Mouse (Mus musculus) mature B cell (primary cell): ENCODE measurements around the gene Hoxd11.

Experiments
- in situ Hi-C: fragments of 300-500 bp; cut with MboI; formaldehyde crosslinking; loops from 2 replicates; pipeline ENCODE4 v1.14.3; 2019

The Hoxd11 gene

GRCm38 (mm10) chr2:74678891-74679595 lies at the start of gene Hoxd11:
Hoxd11 (plus strand) TSS chr2:74679557.
- in situ Hi-C loops, result no loop called here

DNA sequence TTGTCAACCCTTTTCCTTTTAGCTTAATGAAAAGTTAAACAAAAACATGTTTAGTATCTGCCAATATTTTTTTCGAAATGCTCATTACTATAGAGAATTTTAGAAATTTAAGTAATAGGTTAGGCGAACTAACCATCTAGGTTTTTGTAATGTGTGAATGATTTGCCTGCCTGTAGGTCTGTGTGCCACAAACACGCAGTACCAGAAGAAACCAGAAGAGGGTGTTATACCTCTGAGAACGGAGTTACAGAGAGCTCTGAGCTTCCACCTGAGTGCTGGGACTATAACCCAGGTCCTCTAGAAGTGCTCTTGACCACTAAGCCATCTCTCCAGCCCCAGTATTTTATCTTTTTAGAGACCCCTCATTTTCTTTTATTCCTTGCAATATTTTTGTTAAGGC lies 43.9 kb upstream of the Hoxd11 start:
- in situ Hi-C loops, result no loop called here

DNA sequence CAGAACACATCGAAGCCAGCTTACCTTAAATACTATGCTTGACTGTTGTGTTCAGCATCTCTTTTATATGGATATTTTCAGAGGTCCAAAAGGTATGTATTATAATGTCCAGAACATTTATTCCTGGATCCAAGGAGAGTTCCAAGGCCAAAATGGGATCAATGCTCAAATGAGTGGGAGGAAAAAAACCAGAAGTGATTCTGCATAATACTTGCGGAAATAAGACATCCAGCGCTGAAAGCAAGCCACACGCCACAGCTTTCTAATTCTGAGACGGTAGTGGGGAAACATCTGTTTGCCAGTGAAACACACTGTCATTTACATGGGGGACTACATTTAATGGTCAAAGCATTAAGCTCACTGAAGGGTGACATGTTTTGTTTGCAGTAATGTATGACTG lies 36.9 kb upstream of the Hoxd11 start:
- in situ Hi-C loops, result no loop called here

DNA sequence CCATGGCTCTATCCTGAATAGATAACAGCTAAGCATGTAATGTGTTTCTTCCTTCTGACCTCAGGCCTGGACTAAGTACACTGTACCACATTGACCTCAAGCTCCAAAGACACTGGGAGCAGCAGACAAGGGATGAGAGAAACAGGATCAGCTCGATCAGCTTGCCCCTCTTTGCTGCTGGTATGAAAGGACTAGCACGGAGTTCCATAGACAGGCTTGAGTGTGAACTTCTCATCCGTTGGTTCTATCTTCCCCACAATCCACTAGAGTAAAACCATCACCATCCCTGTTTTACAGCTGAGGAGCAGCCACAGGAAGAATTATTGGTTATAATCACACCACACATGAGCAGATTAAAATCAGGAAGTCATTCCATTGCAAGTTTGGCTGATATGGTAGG lies 33.7 kb upstream of the Hoxd11 start:
- in situ Hi-C loops, result no loop called here

DNA sequence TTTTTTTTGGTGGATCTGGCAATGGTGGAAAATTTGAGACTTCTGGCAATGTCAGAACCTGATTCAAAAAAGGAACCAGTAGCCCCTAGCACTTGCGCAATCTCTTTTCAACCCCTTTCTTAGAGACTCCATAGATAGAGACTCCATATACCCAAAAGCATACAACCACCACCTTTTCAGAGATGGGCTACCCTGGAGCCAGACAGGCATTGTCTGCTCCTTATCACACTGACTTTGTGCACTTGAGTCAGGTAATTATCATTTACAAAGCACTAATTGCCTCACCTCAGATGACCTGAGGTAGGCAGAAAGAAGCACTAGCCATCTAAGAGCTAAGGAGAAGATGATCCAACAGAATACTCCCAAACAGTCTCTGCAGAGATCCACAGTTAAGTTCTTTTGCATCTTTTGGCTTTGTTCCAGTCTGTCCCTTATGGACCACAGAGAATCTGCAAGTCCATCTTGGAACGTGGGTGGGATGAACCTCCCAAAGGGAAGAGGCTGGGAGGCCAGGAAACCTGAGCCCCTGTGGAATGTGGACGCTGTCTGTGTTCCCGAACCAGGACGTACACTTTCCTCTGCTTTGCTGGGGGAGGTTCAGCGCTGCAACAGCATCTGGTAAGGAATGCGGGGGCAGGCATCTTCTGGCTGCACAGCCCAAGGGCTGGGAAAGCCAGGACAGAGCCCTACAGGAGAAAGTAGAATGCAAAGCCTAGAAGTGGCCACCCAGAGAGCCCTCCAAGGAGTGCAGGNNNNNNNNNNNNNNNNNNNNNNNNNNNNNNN lies 32.1 kb upstream of the Hoxd11 start:
- in situ Hi-C loops, result no loop called here

DNA sequence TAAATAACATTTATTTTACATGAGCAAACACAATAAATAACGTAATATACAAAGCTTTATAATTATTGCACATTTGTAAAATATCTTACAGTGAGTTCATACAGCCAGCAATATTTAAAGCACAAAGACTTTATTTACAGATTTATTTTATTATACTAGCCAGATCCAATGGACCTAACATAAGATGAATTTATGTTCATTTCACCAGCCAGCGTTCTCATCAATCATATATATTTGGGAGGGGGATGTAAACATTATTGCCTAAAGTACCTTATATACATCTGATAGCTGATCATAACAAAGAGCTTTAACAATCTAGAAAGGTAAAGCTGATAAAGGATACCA lies 26.4 kb upstream of the Hoxd11 start:
- in situ Hi-C loops, result loop anchor here (25.0 kb wide), 1 partner anchor 1091 kb away; no protein-coding TSS in a partner anchor

DNA sequence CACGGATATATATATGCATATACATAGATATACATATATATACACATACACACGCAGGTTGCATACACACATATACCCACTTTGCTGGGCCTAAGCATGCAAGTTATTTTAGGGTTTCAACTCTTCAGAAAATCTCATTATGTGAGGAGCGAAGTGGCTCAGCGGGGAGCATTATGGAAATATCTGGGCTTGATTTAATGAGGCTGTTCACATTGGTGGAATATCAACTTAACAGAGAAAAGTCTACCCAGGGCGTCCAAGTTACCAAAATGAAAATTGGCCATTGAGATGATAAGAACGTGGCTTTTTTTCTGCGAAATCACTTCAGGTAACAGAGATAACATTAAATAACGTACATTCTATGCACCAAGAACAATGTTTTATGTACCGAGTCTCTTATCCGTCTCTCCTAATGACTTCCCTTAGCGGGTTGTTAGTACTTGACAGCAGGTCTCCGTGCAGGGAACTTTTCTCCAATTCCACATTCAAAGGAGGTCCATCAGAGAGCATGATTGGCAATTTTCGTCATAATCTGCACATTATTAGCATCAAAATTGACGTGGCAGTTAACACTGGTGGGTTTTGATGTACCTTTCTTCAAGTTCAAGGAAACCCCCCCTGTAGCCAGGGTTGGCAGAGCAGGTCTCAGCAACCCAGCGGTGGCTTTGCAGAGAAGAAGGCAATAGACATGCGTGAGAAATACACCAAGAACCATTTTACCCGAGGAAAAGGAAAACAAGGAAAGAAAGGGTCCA lies 25.4 kb upstream of the Hoxd11 start:
- in situ Hi-C loops, result loop anchor here (25.0 kb wide), 1 partner anchor 1092 kb away; no protein-coding TSS in a partner anchor

DNA sequence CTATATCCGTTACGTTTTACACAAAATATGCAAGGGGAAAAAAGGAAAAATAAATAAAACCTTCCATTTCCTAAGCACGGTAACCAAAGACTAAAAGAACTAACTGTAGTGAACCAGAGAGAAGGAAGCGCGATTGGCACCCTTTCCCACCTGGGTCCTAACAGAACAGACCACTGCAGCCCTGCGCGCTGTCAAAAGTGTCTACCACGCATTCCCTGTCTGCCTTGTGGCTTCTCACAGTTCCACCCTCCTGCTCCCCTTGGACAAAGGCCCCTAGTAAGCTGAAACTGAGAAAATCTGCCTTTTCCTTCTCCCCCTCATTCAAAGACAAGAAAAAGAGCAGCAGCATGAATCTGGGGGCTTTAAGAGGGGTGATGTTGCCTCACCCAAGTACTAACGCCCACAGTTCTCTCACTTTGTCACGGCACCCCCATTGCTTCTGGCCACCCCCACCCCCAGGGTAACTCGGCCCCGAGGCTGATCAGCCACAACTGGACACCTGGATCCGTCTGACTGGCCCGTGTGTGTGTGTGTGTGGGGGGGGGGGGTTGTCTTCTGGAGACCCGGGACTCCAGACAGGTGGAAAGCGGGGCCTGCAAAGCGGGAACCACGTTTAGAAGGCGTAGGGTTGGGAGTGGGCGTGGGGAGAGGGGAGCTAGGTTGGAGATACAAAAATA lies 24.5 kb upstream of the Hoxd11 start:
- in situ Hi-C loops, result loop anchor here (25.0 kb wide), 1 partner anchor 1093 kb away; no protein-coding TSS in a partner anchor

DNA sequence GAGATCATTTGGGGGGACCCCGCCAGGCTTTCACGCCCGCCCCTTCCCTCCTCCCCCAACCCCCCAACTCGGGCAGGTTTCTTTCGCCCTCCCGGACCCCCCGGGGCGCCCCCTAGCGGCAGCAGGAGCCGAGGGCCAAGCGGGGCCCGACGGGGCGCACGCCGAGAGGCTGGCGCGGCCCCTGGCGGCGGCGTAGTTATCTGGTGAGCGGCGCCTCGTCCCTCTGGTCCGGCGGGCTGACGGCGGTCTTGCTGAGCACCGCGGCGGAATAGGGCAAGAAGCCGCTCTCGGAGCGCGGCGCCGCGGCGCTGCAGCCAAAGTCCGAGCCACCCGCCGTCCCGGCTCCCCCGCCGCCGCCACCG lies 24.0 kb upstream of the Hoxd11 start:
- in situ Hi-C loops, result loop anchor here (25.0 kb wide), 1 partner anchor 1093 kb away; no protein-coding TSS in a partner anchor

GRCm38 (mm10) chr2:74655821-74656631 lies 23.3 kb upstream of the Hoxd11 start:
- in situ Hi-C loops, result loop anchor here (25.0 kb wide), 1 partner anchor 1094 kb away; no protein-coding TSS in a partner anchor

- in situ Hi-C loops, result loop anchor here (25.0 kb wide), 1 partner anchor 1094 kb away; no protein-coding TSS in a partner anchor
Observed at GRCm38 (mm10) chr2:74656632-74657021, 22.7 kb upstream of the Hoxd11 start.

- in situ Hi-C loops, result loop anchor here (25.0 kb wide), 1 partner anchor 1095 kb away; no protein-coding TSS in a partner anchor
Observed at GRCm38 (mm10) chr2:74657251-74658023, 21.9 kb upstream of the Hoxd11 start.

DNA sequence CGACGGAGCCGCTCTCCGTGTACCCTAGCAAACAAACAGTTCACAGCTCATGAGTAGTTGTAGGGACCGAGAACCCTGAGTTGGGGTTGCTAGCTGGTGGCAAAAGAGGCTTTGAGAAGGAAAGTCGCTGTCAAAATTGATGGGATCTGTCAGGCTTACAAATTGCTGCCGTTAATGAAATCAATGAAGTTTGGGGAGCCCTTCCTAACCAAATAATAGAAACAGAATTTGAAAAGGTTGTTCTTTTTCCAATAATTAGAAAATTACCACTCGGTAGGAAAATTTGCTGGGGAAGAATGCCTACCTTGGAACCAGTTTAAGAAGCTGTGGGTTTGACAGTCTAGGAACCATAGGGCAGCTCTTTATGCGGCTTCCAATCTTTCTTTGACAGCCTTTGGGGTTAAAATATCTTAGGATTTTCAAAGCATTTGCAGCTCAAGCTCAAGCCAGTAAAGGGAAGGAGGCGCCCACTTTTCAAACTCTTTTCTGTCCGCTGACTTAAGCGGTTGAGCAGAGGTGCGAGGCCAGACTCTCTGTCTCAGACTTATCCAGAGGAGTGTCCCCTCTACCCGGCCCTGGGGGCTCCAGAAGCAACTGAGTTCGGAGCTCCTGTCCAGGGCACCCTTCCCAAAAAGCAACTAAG lies 21.2 kb upstream of the Hoxd11 start:
- in situ Hi-C loops, result loop anchor here (25.0 kb wide), 1 partner anchor 1096 kb away; no protein-coding TSS in a partner anchor

- in situ Hi-C loops, result loop anchor here (25.0 kb wide), 1 partner anchor 1097 kb away; no protein-coding TSS in a partner anchor
Observed at GRCm38 (mm10) chr2:74658667-74659371, 20.5 kb upstream of the Hoxd11 start.

- in situ Hi-C loops, result loop anchor here (25.0 kb wide), 1 partner anchor 1097 kb away; no protein-coding TSS in a partner anchor
Observed at GRCm38 (mm10) chr2:74659507-74660005, 19.8 kb upstream of the Hoxd11 start, which contains the start of gene Evx2. Evx2 (minus strand) TSS chr2:74659557.

DNA sequence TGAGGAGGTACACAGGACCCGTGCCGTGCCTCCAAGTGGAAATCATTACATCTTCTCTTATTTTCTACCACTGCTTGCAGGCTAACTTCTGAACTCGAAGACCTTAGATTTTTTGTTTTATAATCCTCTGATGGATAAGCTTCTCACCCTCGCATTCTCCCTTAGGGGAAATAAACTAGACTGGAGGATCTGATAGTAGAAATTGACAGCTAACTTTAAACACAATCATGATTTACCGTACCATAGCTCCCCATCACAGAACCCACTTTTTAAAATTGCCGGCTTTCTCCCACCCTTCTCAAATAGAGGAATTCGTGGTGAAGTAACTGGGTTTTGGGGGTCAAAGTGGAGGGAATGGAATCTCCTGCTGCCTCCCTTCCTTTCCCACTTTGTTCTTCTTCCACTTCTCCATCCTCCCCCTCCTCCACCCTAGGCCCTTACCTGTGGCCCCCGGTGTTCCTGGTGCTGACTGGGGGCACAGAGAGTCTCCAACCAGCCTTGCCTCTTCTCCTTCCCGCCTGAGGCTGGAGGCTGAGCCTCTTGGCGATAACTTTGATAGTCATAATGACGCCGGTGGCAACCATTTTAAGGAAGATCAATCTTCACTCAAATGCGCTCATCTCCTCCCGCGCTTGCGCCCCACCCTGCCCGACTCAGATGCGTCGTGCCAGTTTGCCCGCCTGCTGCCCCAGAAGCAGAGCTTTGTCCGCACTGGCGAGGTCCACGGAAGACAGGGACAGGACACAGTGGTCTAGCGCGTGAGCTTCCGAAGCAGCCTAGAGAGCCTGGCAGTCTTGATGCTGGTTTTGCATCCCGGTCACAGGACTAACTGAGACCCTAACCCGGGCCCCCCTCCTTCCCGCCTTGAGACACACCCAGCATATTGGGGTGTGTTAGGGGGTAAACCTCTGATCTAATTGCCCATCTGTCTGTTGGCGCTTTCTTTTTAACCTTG lies 18.7 kb upstream of the Hoxd11 start:
- in situ Hi-C loops, result loop anchor here (25.0 kb wide), 1 partner anchor 1098 kb away; no protein-coding TSS in a partner anchor

- in situ Hi-C loops, result loop anchor here (25.0 kb wide), 1 partner anchor 1099 kb away; no protein-coding TSS in a partner anchor
Observed at GRCm38 (mm10) chr2:74661685-74662084, 17.7 kb upstream of the Hoxd11 start.
